Mouse (Mus musculus) heart, postnatal 36 days (tissue): ENCODE results near the gene Ipo13. TPM values are rescaled to one million over a fixed set of nuclear protein-coding genes. Genes with fewer than 3 reads are reported as not detected.
A peak's percentile ranks its signal among the peaks of the same experiment; 100 is the strongest.

ENCODE experiments used
- DNase-seq, 2 experiments: peaks; one replicate each; pipeline ENCODE4 v3.0.0; 2021 to 2022
- intact Hi-C: fragments of 180-260 bp; cut with DNase I; formaldehyde crosslinking; loops from one replicate; pipeline ENCODE4 v1.15.1; 2025
- total RNA-seq, 2 experiments: library from RNA; stranded (reverse); gene quantifications; 2 replicates each; pipeline ENCODE4 v1.2.3; 2021

Gene Ipo13
- 10 to 100 TPM; 74.0 to 80.7 TPM for total RNA-seq

- peak; percentile 94 to 98 for DNase-seq
- intact Hi-C loops, result loop anchor here (1.0 to 5.0 kb wide), 2 partner anchors 23 to 78 kb away; partner anchors contain the start of gene Dph2
These were observed at the start of gene Ipo13 for GRCm38 (mm10) chr4:117914591-117915442. Gene Ipo13 (minus strand): TSS chr4:117914999.

GRCm38 (mm10) chr4:117957492-117957891 is 42.7 kb upstream of the Ipo13 start:
- no peak for DNase-seq
- intact Hi-C loops, result no loop called here

- DNase-seq, result no peak
- intact Hi-C loops, result no loop called here
These were observed 32.7 kb upstream of the Ipo13 start for GRCm38 (mm10) chr4:117947493-117947892.

GRCm38 (mm10) chr4:117946639-117947305 is 32.0 kb upstream of the Ipo13 start:
- intact Hi-C loops, result no loop called here
- DNase-seq, result no peak

GRCm38 (mm10) chr4:117943317-117943716 is 28.5 kb upstream of the Ipo13 start:
- no peak for DNase-seq
- intact Hi-C loops, result no loop called here

- no peak for DNase-seq
- intact Hi-C loops, result no loop called here
These were observed 22.2 kb upstream of the Ipo13 start for GRCm38 (mm10) chr4:117936964-117937363.

- no peak for DNase-seq
- intact Hi-C loops, result no loop called here
These were observed 19.3 kb upstream of the Ipo13 start for GRCm38 (mm10) chr4:117934081-117934480.

- intact Hi-C loops, result no loop called here
These were observed 18.4 kb upstream of the Ipo13 start for GRCm38 (mm10) chr4:117933248-117933647.

GRCm38 (mm10) chr4:117929391-117929881 is 14.6 kb upstream of the Ipo13 start, which contains the start of gene Artn:
Gene Artn (minus strand): TSS chr4:117929763.
- intact Hi-C loops, result no loop called here
- DNase-seq, result peak in 1 of 2 experiments; percentile 22

More at GRCm38 (mm10) chr4:117933248-117933647, 18.4 kb upstream of the Ipo13 start:
- no peak for DNase-seq

- intact Hi-C loops, result loop anchor here (1.0 kb wide), 1 partner anchor 155 kb away; no protein-coding TSS in a partner anchor
- DNase-seq, result peak; percentile 61
These were observed 14.0 kb upstream of the Ipo13 start for GRCm38 (mm10) chr4:117928699-117929241.

GRCm38 (mm10) chr4:117928234-117928633 is 13.4 kb upstream of the Ipo13 start:
- intact Hi-C loops, result loop anchor here (1.0 kb wide), 1 partner anchor 155 kb away; no protein-coding TSS in a partner anchor
- DNase-seq, result peak in 1 of 2 experiments; percentile 29

- DNase-seq, result peak in 1 of 2 experiments; percentile 22
- intact Hi-C loops, result no loop called here
These were observed 12.0 kb upstream of the Ipo13 start for GRCm38 (mm10) chr4:117926545-117927482.

- no peak for DNase-seq
- intact Hi-C loops, result no loop called here
These were observed 10.1 kb upstream of the Ipo13 start for GRCm38 (mm10) chr4:117924916-117925315.

GRCm38 (mm10) chr4:117923450-117923849 is 8.7 kb upstream of the Ipo13 start:
- intact Hi-C loops, result no loop called here
- no peak for DNase-seq

GRCm38 (mm10) chr4:117921358-117921757 is 6.6 kb upstream of the Ipo13 start:
- intact Hi-C loops, result no loop called here
- no peak for DNase-seq

- intact Hi-C loops, result loop anchor here (5.0 kb wide), 1 partner anchor 81 kb away; no protein-coding TSS in a partner anchor
These were observed 4.0 kb upstream of the Ipo13 start for GRCm38 (mm10) chr4:117918762-117919161.

GRCm38 (mm10) chr4:117918261-117918660 is 3.5 kb upstream of the Ipo13 start:
- DNase-seq, result no peak
- intact Hi-C loops, result loop anchor here (5.0 kb wide), 1 partner anchor 81 kb away; no protein-coding TSS in a partner anchor

More at GRCm38 (mm10) chr4:117918762-117919161, 4.0 kb upstream of the Ipo13 start:
- DNase-seq, result no peak

GRCm38 (mm10) chr4:117917847-117918246 is 3.0 kb upstream of the Ipo13 start:
- intact Hi-C loops, result loop anchor here (5.0 kb wide), 1 partner anchor 81 kb away; no protein-coding TSS in a partner anchor
- no peak for DNase-seq

GRCm38 (mm10) chr4:117917402-117917801 is 2.6 kb upstream of the Ipo13 start:
- intact Hi-C loops, result loop anchor here (5.0 kb wide), 1 partner anchor 80 kb away; no protein-coding TSS in a partner anchor
- no peak for DNase-seq
